In genomic region chr9:65679181-65679761, GRCm38 (mm10) we compare ENCODE assay signal across 7 mouse cellular contexts. TPM values are rescaled to one million over a fixed set of nuclear protein-coding genes. Genes with fewer than 3 reads are reported as not detected.
DNase-seq lines count a peak whose midpoint lies in the region; ATAC-seq and TF ChIP-seq lines count a peak whose summit lies in the region.

No protein-coding gene starts in this region.

- H3K9me3 ChIP-seq in intestine, postnatal 0 days (ENCODE audit: control insufficient read depth), result no peaks in the 10 kb centered on the region
- H3K9me3 ChIP-seq in liver, postnatal 0 days (ENCODE audit: low read length), result no peaks in the 10 kb centered on the region

- peak overlapping the region; percentile 70 for H3K4me2 ChIP-seq in intestine, postnatal 0 days (replicated peaks; ENCODE audit: low read depth)
- peak overlapping the region; percentile 52 for H3K4me2 ChIP-seq in liver, postnatal 0 days (ENCODE audit: low read depth, low read length)

- no peak for TF ChIP-seq POLR2A in cortical plate, adult 2 months (IDR thresholded peaks at IDR 0.05; ENCODE audit: extremely low read depth, insufficient read depth, low read length)

- peaks cover 18% of the 10 kb centered on the region; the same call in 1 of the 2 replicates for H3K4me1 ChIP-seq in cortical plate, adult 2 months (ENCODE audit: control insufficient read depth, insufficient read depth, low read length)
- H3K4me1 ChIP-seq in intestine, postnatal 0 days (replicated peaks; ENCODE audit: control insufficient read depth, insufficient read depth, low read length), result 0 out of 2 replicates have a peak, but pooled peaks cover 6% of the 10 kb centered on the region
- peaks cover 44% of the 10 kb centered on the region for H3K4me1 ChIP-seq in liver, postnatal 0 days (ENCODE audit: insufficient read depth)

- ATAC-seq in intestine, postnatal 0 days, result no peak
- no peak for ATAC-seq in liver, postnatal 0 days

- WGBS in intestine, postnatal 0 days, result 21% methylated on average over 5 of the region's 5 CpGs
- 59% methylated on average over 5 of the region's 5 CpGs for WGBS in liver, postnatal 0 days (ENCODE audit: insufficient replicate concordance)

- no peaks in the 10 kb centered on the region for H3K27me3 ChIP-seq in intestine, postnatal 0 days (replicated peaks; ENCODE audit: control insufficient read depth, insufficient read depth, low read length)
- H3K27me3 ChIP-seq in liver, postnatal 0 days (ENCODE audit: insufficient read depth, low read length), result no peaks in the 10 kb centered on the region

- no peak for TF ChIP-seq EP300 in liver, postnatal 0 days (IDR thresholded peaks at IDR 0.05; ENCODE audit: low read depth)

- peak; percentile 66 for DNase-seq in adrenal gland, postnatal 10 days
- DNase-seq in heart, adult 18-20 months, result peak; percentile 72 to 79
- DNase-seq in liver, postnatal 0 days, result peak; percentile 24
- DNase-seq in ovary, postnatal 14 days (ENCODE audit: low spot score), result peak; percentile 33
- DNase-seq in urinary bladder, postnatal 36 days (ENCODE audit: low spot score in 2 of 2), result no peak

- TF ChIP-seq CTCF in cortical plate, adult 2 months (IDR thresholded peaks at IDR 0.05; ENCODE audit: extremely low read depth, insufficient read depth, low read length), result no peak
- TF ChIP-seq CTCF in intestine, postnatal 0 days (IDR thresholded peaks at IDR 0.05; ENCODE audit: low read depth), result no peak
- no peak for TF ChIP-seq CTCF in liver, postnatal 0 days (IDR thresholded peaks at IDR 0.05; ENCODE audit: low read depth)

- no peaks in the 10 kb centered on the region for H3K36me3 ChIP-seq in intestine, postnatal 0 days (ENCODE audit: control insufficient read depth, insufficient read depth)
- H3K36me3 ChIP-seq in liver, postnatal 0 days (replicated peaks; ENCODE audit: insufficient read depth, low read length), result no peaks in the 10 kb centered on the region

- H3K27ac ChIP-seq in cortical plate, adult 2 months (ENCODE audit: insufficient read depth, low read length), result peak overlapping the region; percentile 12; the same call in 1 of the 2 replicates
- peak overlapping the region; percentile 47; the same call in 1 of the 2 replicates for H3K27ac ChIP-seq in intestine, postnatal 0 days (ENCODE audit: low read depth, low read length)
- H3K27ac ChIP-seq in liver, postnatal 0 days (ENCODE audit: low read depth), result peak overlapping the region; percentile 29

- 0 out of 2 replicates have a peak overlapping the region, but pooled peaks have one; percentile 12 for H3K4me3 ChIP-seq in cortical plate, adult 2 months (ENCODE audit: insufficient read depth, low read length)
- H3K4me3 ChIP-seq in intestine, postnatal 0 days (ENCODE audit: low read depth, low read length), result peak overlapping the region; percentile 4; the same call in 1 of the 2 replicates
- no peak overlapping the region for H3K4me3 ChIP-seq in liver, postnatal 0 days (ENCODE audit: low read depth, low read length)

- 0 out of 2 replicates have a peak overlapping the region, but pooled peaks have one; percentile 8 for H3K9ac ChIP-seq in intestine, postnatal 0 days (ENCODE audit: low read depth, low read length)
- H3K9ac ChIP-seq in liver, postnatal 0 days (replicated peaks), result no peak overlapping the region

RNA-seq across cellular contexts. Expression of gene Oaz2, which starts 11.5 kb away (rescaled TPM):
- 100 to 1,000 TPM; 148 to 194 TPM for total RNA-seq in adrenal gland, postnatal 10 days (2021)
- 215 and 220 TPM in 2 replicates for polyA plus RNA-seq in cortical plate, adult 2 months (2012; rRNA removed)
- total RNA-seq in heart, adult 18-20 months (2021), result 100 to 1,000 TPM; 201 to 238 TPM
- polyA plus RNA-seq in intestine, postnatal 0 days (2015; fragmentation: Nextera tagmentation; extraction: Ambion mirVana), result 141 and 152 TPM in 2 replicates
- polyA plus RNA-seq in liver, postnatal 0 days (2015; fragmentation: Nextera tagmentation; extraction: Ambion mirVana), result 50.9 and 52.8 TPM in 2 replicates

RNA-seq across cellular contexts. Expression of gene Rbpms2, which starts 49.8 kb away (rescaled TPM):
- total RNA-seq in adrenal gland, postnatal 10 days (2021), result 10 to 100 TPM; 49.7 to 61.5 TPM
- 4.0 and 4.9 TPM in 2 replicates for polyA plus RNA-seq in cortical plate, adult 2 months (2012; rRNA removed)
- 10 to 100 TPM; 29.7 to 30.8 TPM for total RNA-seq in heart, adult 18-20 months (2021)
- polyA plus RNA-seq in intestine, postnatal 0 days (2015; fragmentation: Nextera tagmentation; extraction: Ambion mirVana), result 21.4 and 22.1 TPM in 2 replicates
- 23.5 and 26.1 TPM in 2 replicates for polyA plus RNA-seq in liver, postnatal 0 days (2015; fragmentation: Nextera tagmentation; extraction: Ambion mirVana)

Comparison
In these comparisons a context has a peak if more than half of its experiments do, and no peak if none do; other contexts are left out.
1. DNase-seq: peak in adrenal gland, postnatal 10 days (single experiment), heart, adult 18-20 months (2 of 2), liver, postnatal 0 days (single experiment) and ovary, postnatal 14 days (single experiment); none in urinary bladder, postnatal 36 days (0 of 2).
2. Peak in every context shown above with its lines, with median percentiles within 50 percentile points of each other: H3K27ac ChIP-seq.